Mouse (Mus musculus) limb, embryonic 10.5 days (tissue): ENCODE measurements around the gene Serpina3b. TPM values are rescaled to one million over a fixed set of nuclear protein-coding genes. Genes with fewer than 3 reads are reported as not detected.
A peak's percentile ranks its signal among the peaks of the same experiment; 100 is the strongest.
"Not testable (repeated sequence)": the region's sequence is repeated elsewhere in the genome, so short reads cannot be mapped to it uniquely, and the experiment has no call there.

Experiments used
- DNase-seq: peaks from one replicate; pipeline ENCODE4 v3.0.0-alpha.2; 2017; ENCODE audit warnings: low spot score
- H3K27ac ChIP-seq: fragments of 300-500 bp; sonication (generic); 2 replicates; pipeline ENCODE4 v1.5.1; 2016; ENCODE audit warnings: mild to moderate bottlenecking
- H3K27me3 ChIP-seq: fragments of 300-500 bp; sonication (generic); 2 replicates; pipeline ENCODE4 v1.6.1; 2016; ENCODE audit warnings: low read depth, mild to moderate bottlenecking; ENCODE audit not compliant: poor library complexity, severe bottlenecking
- H3K36me3 ChIP-seq: fragments of 300-500 bp; sonication (generic); 2 replicates; pipeline ENCODE4 v1.6.1; 2016; ENCODE audit warnings: mild to moderate bottlenecking, moderate library complexity
- H3K4me1 ChIP-seq: fragments of 300-500 bp; sonication (generic); 2 replicates; pipeline ENCODE4 v1.6.1; 2016
- H3K4me3 ChIP-seq: fragments of 300-500 bp; sonication (generic); 2 replicates; pipeline ENCODE4 v1.5.1; 2016; ENCODE audit warnings: mild to moderate bottlenecking, moderate library complexity
- H3K9me3 ChIP-seq: fragments of 300-500 bp; sonication (generic); replicated peaks from 2 replicates; pipeline ENCODE4 v1.6.1; 2016; ENCODE audit warnings: mild to moderate bottlenecking
- WGBS: fragments of 180-500 bp; shearing (Covaris S2); methylation state at CpG from one replicate; pipeline ENCODE4 v1.1.7; 2016; 5-methylcytosine and 5-hydroxymethylcytosine counted together
- polyA plus RNA-seq: library from polyadenylated mRNA; unstranded; fragments of >200 nt; fragmentation: Nextera tagmentation; extraction: Ambion mirVana; gene quantifications from 2 replicates; pipeline ENCODE4 v1.2.1, GENCODE M21; 2016

The Serpina3b gene
- polyA plus RNA-seq = not detected in 2 replicates

DNA sequence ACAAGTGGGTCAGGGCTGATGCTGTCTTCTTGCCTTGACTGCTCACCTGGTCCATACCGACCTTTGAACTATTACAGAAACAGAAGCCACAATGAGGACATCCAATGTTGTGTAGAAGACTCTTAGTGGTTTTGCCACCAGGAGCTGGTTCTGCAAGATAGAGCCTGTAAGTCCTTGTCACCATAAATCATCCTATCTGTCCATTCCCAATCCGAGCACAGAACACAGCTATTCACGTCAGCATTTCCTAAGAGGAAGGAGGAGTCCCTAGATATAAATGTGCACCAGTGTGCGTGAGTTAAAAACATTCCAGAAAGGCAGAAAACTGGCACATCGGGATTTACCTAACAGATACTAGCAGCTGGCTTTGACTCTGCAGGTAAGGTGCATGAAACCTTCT is at the start of gene Serpina3b:
Gene Serpina3b (plus strand): TSS at position 301 of the 400 bp plus-strand sequence.
- DNase-seq = no peak
- Histone ChIP-seq H3K36me3 (no peaks in the 10 kb centered on the region), H3K27ac (no peak within 1 kb of the TSS), H3K4me1 (no peaks in the 10 kb centered on the region), H3K27me3 (no peaks in the 10 kb centered on the region), H3K9me3 (no peaks in the 10 kb centered on the region), H3K4me3 (no peak within 1 kb of the TSS)
- WGBS = 86% methylated on average over 5 of the region's 5 CpGs

DNA sequence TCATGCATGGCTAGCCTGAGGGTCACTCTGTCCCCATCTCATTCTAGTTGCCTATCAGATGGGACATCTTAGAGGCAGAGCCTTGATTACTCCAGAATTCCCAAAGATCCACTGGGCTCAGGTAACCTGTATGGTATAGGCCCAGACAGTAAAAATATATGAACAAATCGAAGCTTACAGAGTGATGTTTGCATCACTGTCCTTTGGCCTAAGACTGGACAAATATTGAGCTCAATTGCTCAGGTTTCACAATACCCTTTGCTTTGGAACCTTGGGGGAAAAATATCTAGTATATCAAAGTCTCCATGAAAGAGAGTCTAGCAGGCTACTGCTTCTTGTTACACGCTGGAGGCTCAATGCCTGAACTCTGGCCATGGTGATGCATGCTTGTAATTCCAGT is 37.7 kb upstream of the Serpina3b start:
- no peaks in the 10 kb centered on the region for H3K9me3 ChIP-seq
- H3K27ac ChIP-seq = no peak overlapping the region
- 86% methylated on average over 2 of the region's 2 CpGs for WGBS
- H3K27me3 ChIP-seq = no peaks in the 10 kb centered on the region
- DNase-seq = no peak
- H3K4me3 ChIP-seq = no peak overlapping the region
- no peaks in the 10 kb centered on the region for H3K36me3 ChIP-seq
- no peaks in the 10 kb centered on the region for H3K4me1 ChIP-seq

DNA sequence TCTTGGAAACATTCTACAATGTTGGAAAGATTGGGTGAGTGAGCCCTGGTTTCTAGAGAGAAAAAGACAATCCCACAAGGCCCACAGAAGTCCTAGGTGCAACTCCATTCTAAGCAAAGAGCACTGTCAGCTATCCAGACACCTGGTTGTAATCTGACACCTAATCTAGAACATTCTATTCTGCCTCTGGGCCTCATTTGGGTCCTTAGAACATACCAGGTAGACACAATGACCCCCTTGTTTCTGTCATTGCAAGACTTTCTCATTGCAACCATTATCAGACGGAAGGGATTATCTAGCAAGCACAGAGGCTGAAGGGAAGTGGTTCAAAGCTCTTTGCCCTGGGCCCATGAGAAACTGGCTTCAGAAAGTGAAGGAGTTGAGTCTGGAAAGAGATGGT is 36.5 kb upstream of the Serpina3b start:
- Histone ChIP-seq H3K4me1 (no peaks in the 10 kb centered on the region), H3K27me3 (no peaks in the 10 kb centered on the region), H3K4me3 (no peak overlapping the region), H3K9me3 (no peaks in the 10 kb centered on the region), H3K27ac (no peak overlapping the region), H3K36me3 (no peaks in the 10 kb centered on the region)
- DNase-seq = no peak
- WGBS = 92% methylated on average over 1 of the region's 1 CpGs

DNA sequence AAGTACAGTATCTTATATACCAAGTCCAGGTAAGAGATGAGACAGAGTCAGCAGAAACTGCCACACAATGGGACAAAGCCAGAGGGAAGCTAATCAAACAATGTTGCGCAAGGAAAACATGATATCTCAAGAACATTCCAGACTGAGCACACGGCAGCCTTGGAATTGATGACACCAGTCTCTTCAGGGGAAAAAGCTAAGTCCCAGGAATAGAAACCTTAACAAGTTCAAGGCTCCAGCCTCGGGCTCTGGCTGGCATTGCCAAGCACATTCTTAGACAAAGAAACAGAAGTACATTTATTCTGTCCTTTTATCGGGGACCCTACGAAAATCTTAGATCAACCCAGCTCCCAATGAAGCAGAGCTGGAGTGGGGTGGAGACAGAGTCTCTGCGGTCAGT is 27.0 kb upstream of the Serpina3b start, which contains the start of gene Serpina5:
Gene Serpina5 (plus strand): TSS at position 346 of the 400 bp plus-strand sequence.
- no peak within 1 kb of the TSS for H3K4me3 ChIP-seq
- DNase-seq = no peak
- no peaks in the 10 kb centered on the region for H3K9me3 ChIP-seq
- H3K36me3 ChIP-seq = no peaks in the 10 kb centered on the region
- no peaks in the 10 kb centered on the region for H3K27me3 ChIP-seq
- no peaks in the 10 kb centered on the region for H3K4me1 ChIP-seq
- WGBS = 95% methylated on average over 6 of the region's 6 CpGs
- H3K27ac ChIP-seq = no peak within 1 kb of the TSS

GRCm38 (mm10) chr12:104105847-104106246 is 21.9 kb upstream of the Serpina3b start:
- Histone ChIP-seq H3K4me1 (no peaks in the 10 kb centered on the region), H3K27ac (no peak overlapping the region), H3K27me3 (no peaks in the 10 kb centered on the region), H3K9me3 (no peaks in the 10 kb centered on the region), H3K36me3 (no peaks in the 10 kb centered on the region), H3K4me3 (no peak overlapping the region)
- no peak for DNase-seq

DNA sequence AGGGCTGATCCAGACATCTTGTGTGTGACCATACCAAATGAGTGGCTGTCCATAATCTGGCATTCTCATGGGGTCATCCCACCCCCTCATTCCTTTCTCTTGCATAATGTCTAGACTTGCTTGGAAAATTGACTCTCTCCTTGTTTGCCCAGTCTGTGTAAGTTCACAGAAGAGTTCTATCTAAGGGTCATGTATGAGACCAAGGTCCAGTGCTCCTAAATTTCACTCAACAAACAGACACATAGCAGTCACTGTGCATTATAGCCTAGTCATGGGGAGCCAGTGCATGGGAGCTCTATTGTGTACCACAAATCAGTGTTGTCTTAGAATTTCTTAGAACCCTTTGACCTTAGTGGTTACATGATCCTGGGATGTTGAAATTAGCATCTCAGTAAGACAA is 20.9 kb upstream of the Serpina3b start:
- no peak overlapping the region for H3K4me3 ChIP-seq
- H3K9me3 ChIP-seq = no peaks in the 10 kb centered on the region
- DNase-seq = no peak
- no peaks in the 10 kb centered on the region for H3K27me3 ChIP-seq
- H3K36me3 ChIP-seq = no peaks in the 10 kb centered on the region
- no peaks in the 10 kb centered on the region for H3K4me1 ChIP-seq
- H3K27ac ChIP-seq = no peak overlapping the region

- H3K9me3 ChIP-seq = no peaks in the 10 kb centered on the region
- no peaks in the 10 kb centered on the region for H3K36me3 ChIP-seq
- no peak overlapping the region for H3K4me3 ChIP-seq
- 85% methylated on average over 2 of the region's 2 CpGs for WGBS
- DNase-seq = no peak
- no peak overlapping the region for H3K27ac ChIP-seq
- no peaks in the 10 kb centered on the region for H3K27me3 ChIP-seq
- H3K4me1 ChIP-seq = no peaks in the 10 kb centered on the region
These were observed 19.3 kb upstream of the Serpina3b start for GRCm38 (mm10) chr12:104108507-104108906.

DNA sequence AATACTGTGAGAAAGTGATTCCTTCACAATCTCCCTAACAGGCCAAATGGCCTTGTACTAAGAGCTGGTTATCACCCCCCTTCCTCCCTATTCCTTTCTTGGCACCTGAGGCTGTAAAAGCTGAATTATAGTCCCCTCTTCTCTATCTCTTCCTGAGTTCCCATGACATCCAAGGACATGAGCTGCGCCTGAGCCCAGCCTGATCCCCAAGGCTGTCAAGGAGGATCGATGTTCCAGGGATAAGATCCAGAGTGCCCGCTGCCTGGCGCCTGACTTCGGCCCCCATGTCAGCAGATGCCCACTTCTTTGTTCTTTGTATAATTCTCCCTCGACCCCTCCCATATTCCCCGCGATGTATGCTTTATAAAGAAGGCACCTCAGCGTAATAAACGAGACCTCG is 15.5 kb upstream of the Serpina3b start, which contains the start of gene Serpina3a:
Gene Serpina3a (plus strand): TSS at position 392 of the 400 bp plus-strand sequence.
- not testable (repeated sequence) for H3K27me3 ChIP-seq, H3K4me3 ChIP-seq, H3K9me3 ChIP-seq, H3K36me3 ChIP-seq, H3K27ac ChIP-seq, H3K4me1 ChIP-seq, DNase-seq
- WGBS = 92% methylated on average over 11 of the region's 11 CpGs

DNA sequence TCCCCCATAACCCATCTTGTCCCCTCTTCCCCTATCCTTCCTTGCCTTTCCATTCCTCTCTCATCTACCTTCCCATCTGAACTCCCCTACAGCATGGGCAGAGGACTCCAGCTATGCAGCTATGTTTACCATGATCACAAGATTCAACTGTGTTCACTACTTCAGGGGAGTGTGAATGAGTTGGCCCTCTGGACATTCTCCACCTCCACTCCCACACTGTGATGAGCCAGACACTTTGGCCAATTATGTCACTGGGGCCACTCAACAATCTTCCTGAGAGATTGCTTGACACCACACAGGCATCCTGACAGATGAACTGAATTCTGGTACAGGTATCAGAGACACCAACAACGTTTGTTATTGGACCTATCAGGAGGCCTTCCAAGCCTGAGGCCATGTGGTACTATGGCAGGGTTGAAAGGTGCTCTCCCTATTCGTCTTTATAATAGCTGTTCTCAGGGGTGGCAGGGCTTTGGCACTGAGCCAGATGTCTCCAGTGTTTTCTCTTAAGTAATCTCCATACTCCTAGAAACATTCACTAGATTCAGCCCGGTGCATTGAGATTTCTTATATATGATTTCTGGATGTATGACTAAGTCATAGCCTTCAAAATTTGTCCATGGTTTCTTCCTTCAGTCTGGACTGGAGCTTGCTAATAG is 12.7 kb upstream of the Serpina3b start:
- H3K4me1 ChIP-seq = no peaks in the 10 kb centered on the region
- H3K27ac ChIP-seq = no peak overlapping the region
- H3K9me3 ChIP-seq = no peaks in the 10 kb centered on the region
- H3K27me3 ChIP-seq = no peaks in the 10 kb centered on the region
- no peak for DNase-seq
- no peak overlapping the region for H3K4me3 ChIP-seq
- H3K36me3 ChIP-seq = no peaks in the 10 kb centered on the region
- WGBS = 68% methylated on average over 3 of the region's 3 CpGs

DNA sequence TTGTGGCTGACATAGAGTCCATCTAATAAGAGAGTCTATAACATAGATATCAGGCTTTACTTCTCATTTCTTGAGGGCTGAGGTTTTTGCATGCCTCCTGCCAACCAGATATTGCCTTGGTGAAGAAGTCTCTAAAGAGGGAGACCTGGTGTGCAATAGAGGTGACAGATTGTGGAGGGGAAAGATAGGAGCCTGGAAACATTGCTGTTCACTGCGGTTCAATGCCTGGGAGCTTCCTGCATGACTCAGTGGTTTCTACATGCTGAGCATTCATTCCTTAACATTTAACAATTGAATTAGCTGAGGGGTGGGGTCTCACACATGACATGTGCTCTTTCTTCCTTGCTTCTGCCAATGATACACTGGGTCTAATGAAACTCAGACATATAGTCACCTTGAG is 4.7 kb upstream of the Serpina3b start:
- no peak overlapping the region for H3K4me3 ChIP-seq
- WGBS = 87% methylated on average over 1 of the region's 1 CpGs
- DNase-seq = no peak
- no peak overlapping the region for H3K27ac ChIP-seq
- no peaks in the 10 kb centered on the region for H3K27me3 ChIP-seq
- no peaks in the 10 kb centered on the region for H3K9me3 ChIP-seq
- H3K36me3 ChIP-seq = no peaks in the 10 kb centered on the region
- no peaks in the 10 kb centered on the region for H3K4me1 ChIP-seq

- Histone ChIP-seq H3K27me3 (no peaks in the 10 kb centered on the region), H3K27ac (no peak overlapping the region), H3K4me1 (no peaks in the 10 kb centered on the region), H3K9me3 (no peaks in the 10 kb centered on the region), H3K4me3 (no peak overlapping the region), H3K36me3 (no peaks in the 10 kb centered on the region)
- 89% methylated on average over 2 of the region's 2 CpGs for WGBS
- DNase-seq = no peak
These were observed 3.8 kb upstream of the Serpina3b start for GRCm38 (mm10) chr12:104123996-104124395.

DNA sequence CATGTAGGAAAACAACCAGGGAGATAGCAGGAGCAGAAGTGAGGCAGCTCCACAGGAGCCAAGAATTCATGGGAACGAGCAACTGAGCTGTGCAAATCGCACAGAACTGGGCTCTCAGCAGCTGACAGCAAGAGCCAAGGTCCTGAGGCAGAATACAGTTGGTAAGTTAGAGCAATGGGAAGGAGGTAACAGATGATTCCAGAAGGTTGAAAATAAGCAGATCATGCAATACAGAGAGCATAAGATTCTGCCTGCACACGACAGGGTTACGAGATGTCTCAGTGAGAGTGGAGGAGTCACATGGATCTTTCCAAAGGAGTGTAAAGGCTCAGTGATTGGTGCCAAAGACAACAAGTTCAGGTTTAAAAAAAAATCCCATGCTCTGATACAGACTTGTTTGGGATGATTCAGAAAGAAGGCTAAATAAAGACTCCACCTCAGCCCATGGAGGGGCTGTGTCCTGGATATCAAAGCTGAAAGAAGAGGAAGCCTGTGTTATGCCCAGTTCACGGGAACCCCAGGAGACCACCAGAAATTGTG is 2.7 kb upstream of the Serpina3b start:
- Histone ChIP-seq H3K27me3 (no peaks in the 10 kb centered on the region), H3K36me3 (no peaks in the 10 kb centered on the region), H3K4me1 (no peaks in the 10 kb centered on the region), H3K4me3 (no peak overlapping the region), H3K27ac (no peak overlapping the region), H3K9me3 (no peaks in the 10 kb centered on the region)
- WGBS = 87% methylated on average over 5 of the region's 5 CpGs
- DNase-seq = no peak

GRCm38 (mm10) chr12:104131041-104131440 is 3.2 kb downstream of the Serpina3b start:
- no peaks in the 10 kb centered on the region for H3K4me1 ChIP-seq
- no peak overlapping the region for H3K4me3 ChIP-seq
- DNase-seq = no peak
- H3K36me3 ChIP-seq = no peaks in the 10 kb centered on the region
- H3K9me3 ChIP-seq = no peaks in the 10 kb centered on the region
- no peaks in the 10 kb centered on the region for H3K27me3 ChIP-seq
- H3K27ac ChIP-seq = no peak overlapping the region

DNA sequence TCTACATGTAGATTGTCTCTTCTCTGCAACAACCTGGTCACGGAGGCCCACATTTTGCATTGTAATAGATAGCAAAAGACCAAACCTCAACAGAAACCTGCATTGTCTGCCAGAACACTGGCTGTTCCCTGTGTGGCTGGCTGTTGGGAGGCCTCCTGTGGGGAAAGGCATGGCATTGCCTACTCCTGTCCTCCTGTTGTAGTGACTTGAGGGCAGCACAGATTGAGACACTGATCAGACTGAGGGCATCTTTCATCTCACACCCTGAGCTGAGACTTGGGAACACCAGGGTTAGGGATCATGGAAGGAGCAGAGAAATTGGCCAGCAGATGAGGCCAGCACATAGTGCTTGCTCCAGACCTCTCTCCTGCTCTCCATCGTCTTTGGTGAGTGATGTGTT is 10.4 kb downstream of the Serpina3b start:
- no peak overlapping the region for H3K4me3 ChIP-seq
- H3K36me3 ChIP-seq = no peaks in the 10 kb centered on the region
- 82% methylated on average over 2 of the region's 2 CpGs for WGBS
- no peaks in the 10 kb centered on the region for H3K9me3 ChIP-seq
- no peaks in the 10 kb centered on the region for H3K27me3 ChIP-seq
- peak; percentile 2 for DNase-seq
- H3K27ac ChIP-seq = no peak overlapping the region
- no peaks in the 10 kb centered on the region for H3K4me1 ChIP-seq
